Mouse (Mus musculus): ENCODE data around the gene Atp2c1. TPM values are rescaled to one million over a fixed set of nuclear protein-coding genes. Genes with fewer than 3 reads are reported as not detected.

Atp2c1 gene
- polyA plus RNA-seq, 1 experiment: 42.2 TPM

DNA sequence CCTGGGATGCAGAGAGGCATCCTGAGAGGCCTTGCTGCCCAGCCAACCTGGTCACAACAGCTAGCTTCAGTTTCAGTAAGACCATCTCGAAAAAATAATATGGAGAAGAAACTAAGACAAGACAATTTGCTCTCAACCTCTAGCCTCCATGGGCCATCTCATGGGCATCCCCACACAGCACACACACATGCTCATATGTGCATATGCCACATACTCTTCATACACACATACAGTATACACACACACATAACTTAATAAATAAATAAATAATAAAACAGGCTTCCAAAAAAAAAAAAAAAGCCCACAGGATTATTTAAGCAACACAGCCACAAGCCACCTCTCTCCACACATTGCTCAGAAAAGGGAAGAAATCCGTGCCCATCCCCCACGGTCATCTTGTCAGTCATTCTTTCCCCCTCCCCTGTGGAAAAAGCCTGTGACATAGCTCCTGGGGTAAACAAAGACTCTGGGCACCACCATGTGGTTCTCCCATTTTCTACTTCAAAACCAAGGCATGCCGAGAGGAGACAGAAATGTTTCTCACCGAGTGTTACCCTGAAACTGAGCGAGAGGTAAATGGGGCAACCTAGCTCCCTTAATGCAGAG lies 7.7 kb downstream of the Atp2c1 start:
- Histone ChIP-seq H3K4me1 (ENCODE audit: control insufficient read depth, insufficient read depth, low read length) (peaks cover 4% of the 10 kb centered on the region; the same call in 1 of the 2 replicates), H3K27me3 (ENCODE audit: control insufficient read depth, insufficient read depth, low read length) (no peaks in the 10 kb centered on the region), H3K4me3 (ENCODE audit: control insufficient read depth, low read depth, low read length) (no peak overlapping the region), H3K27ac (ENCODE audit: control insufficient read depth, insufficient read depth, low read depth, low read length) (no peak overlapping the region), H3K36me3 (ENCODE audit: control insufficient read depth, insufficient read depth, low read length) (no peaks in the 10 kb centered on the region)
- no peak for TF ChIP-seq CTCF (IDR thresholded peaks at IDR 0.05; ENCODE audit: control insufficient read depth, insufficient read depth, insufficient replicate concordance, low read depth, low read length)
- TF ChIP-seq POLR2A (IDR thresholded peaks at IDR 0.05; ENCODE audit: control insufficient read depth, low read depth, low read length): no peak

DNA sequence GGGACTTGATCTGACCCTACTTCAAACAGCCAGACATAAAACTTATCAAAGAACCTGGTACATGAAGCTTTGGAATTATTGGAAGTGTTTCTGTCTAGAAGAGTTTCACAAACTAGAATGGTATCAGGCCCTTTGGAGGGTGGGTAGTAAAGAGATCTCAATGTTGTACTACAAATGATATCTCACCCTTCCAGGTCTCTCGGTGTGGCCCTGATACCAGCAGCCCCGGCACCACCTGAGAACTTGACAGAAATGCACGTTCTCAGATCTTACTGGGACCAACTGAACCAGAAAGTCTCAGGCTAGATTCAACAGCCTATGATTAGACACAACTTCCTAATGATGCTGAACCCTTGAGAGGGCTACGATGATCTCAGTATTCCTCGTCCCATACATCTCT lies 23.4 kb downstream of the Atp2c1 start:
- TF ChIP-seq CTCF (IDR thresholded peaks at IDR 0.05; ENCODE audit: control insufficient read depth, insufficient read depth, insufficient replicate concordance, low read depth, low read length): no peak
- TF ChIP-seq POLR2A (IDR thresholded peaks at IDR 0.05; ENCODE audit: control insufficient read depth, low read depth, low read length): no peak
- Histone ChIP-seq H3K27ac (ENCODE audit: control insufficient read depth, insufficient read depth, low read depth, low read length) (no peak overlapping the region), H3K4me3 (ENCODE audit: control insufficient read depth, low read depth, low read length) (no peak overlapping the region), H3K4me1 (ENCODE audit: control insufficient read depth, insufficient read depth, low read length) (no peaks in the 10 kb centered on the region), H3K27me3 (ENCODE audit: control insufficient read depth, insufficient read depth, low read length) (no peaks in the 10 kb centered on the region), H3K36me3 (ENCODE audit: control insufficient read depth, insufficient read depth, low read length) (no peaks in the 10 kb centered on the region)

GRCm38 (mm10) chr9:105502389-105502788 lies 24.7 kb downstream of the Atp2c1 start:
- TF ChIP-seq POLR2A (IDR thresholded peaks at IDR 0.05; ENCODE audit: control insufficient read depth, low read depth, low read length) (no peak), CTCF (IDR thresholded peaks at IDR 0.05; ENCODE audit: control insufficient read depth, insufficient read depth, insufficient replicate concordance, low read depth, low read length) (no peak)
- H3K27ac ChIP-seq (ENCODE audit: control insufficient read depth, insufficient read depth, low read depth, low read length): no peak overlapping the region

DNA sequence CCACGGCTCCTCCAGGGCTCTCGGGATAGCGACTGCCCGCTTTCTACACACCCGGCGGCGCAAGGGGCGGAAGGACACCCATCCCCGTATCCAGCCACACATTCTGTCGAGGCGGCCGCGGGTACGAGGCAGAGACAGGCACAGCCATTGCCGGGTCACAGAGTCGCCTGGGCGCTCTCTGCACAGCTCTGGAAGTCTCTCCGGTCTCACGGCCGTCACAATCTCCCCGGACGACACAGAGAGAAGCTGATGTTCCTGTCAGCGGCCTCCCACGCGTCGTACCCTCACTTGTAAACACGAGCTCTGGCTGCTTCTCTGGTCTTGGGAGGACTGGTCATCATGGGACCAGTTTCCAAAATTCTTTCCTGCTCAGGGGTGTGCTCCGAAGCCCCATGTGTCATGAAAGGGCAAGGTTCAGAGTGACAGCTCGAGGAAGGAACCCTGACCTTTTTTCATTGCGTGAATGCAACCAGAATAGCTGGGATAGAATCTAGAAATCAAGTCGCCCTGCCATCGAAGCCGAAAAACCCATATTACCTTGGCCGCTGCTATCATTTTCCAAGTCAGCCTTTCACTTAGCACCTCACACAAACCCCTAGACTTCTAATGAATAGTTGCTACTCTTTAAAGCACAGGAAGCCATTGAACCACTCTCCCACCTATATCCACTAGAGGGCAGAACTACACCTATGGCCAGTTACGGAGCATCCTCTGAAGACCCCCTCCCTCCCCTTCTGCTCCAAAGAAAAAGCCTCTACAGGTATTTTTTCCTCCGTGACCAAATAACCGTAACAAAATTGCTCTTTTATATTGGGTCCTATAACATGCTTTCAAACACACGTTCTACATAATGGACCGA lies 31.6 kb downstream of the Atp2c1 start:
- no peaks in the 10 kb centered on the region; the same call in 1 of the 2 replicates for H3K4me1 ChIP-seq (ENCODE audit: control insufficient read depth, insufficient read depth, low read length)
- 0 out of 2 replicates have a peak, but pooled peaks have one; percentile 5 for TF ChIP-seq POLR2A (IDR thresholded peaks at IDR 0.05; ENCODE audit: control insufficient read depth, low read depth, low read length)
- no peak for TF ChIP-seq CTCF (IDR thresholded peaks at IDR 0.05; ENCODE audit: control insufficient read depth, insufficient read depth, insufficient replicate concordance, low read depth, low read length)
- H3K4me3 ChIP-seq (ENCODE audit: control insufficient read depth, low read depth, low read length): peak overlapping the region; percentile 92

More at GRCm38 (mm10) chr9:105502389-105502788, 24.7 kb downstream of the Atp2c1 start:
- no peak overlapping the region for H3K4me3 ChIP-seq (ENCODE audit: control insufficient read depth, low read depth, low read length)
- H3K4me1 ChIP-seq (ENCODE audit: control insufficient read depth, insufficient read depth, low read length): no peaks in the 10 kb centered on the region
- H3K27me3 ChIP-seq (ENCODE audit: control insufficient read depth, insufficient read depth, low read length): no peaks in the 10 kb centered on the region
- no peaks in the 10 kb centered on the region for H3K36me3 ChIP-seq (ENCODE audit: control insufficient read depth, insufficient read depth, low read length)

DNA sequence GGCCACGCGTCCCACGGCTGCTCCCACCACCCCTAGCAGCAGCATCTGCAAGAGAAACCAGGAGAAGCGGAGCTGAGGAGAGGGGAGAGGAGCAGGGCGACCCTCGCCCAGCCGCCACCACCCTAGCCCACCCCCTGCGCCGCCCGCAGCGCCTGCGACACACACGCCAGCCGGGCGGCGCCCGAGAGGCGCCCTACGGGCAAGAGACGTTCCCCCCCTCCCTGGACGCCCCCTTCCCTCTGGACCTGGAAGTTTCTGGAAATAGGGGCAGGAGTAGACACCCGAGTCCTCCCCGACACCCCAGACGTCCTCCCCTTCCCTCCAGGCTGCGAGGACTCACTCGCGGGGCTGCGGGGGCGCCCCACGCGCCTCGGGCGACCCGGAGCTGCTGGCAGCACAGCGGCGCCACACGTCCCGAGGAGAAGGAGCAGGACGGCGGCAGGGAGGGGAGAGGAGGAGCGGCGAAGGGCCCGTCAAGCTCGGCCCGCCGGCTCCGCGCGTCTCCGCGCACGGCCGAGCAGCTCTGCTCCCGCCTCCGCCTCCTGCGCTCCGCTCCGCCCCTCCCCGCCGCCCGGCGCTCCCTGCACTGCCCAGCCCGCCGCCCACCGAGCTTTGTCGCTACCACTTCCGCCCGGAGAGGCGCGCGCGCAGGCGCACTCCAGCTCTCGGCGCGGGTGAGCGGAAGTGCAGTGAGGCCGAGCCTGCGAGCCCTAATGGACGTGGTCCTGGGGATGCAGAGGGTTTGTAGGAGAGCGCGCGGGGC lies 32.4 kb downstream of the Atp2c1 start:
- peak overlapping the region; percentile 92 for H3K4me3 ChIP-seq (ENCODE audit: control insufficient read depth, low read depth, low read length)
- H3K27ac ChIP-seq (ENCODE audit: control insufficient read depth, insufficient read depth, low read depth, low read length): peak overlapping the region; percentile 87
- no peaks in the 10 kb centered on the region for H3K36me3 ChIP-seq (ENCODE audit: control insufficient read depth, insufficient read depth, low read length)
- H3K4me1 ChIP-seq (ENCODE audit: control insufficient read depth, insufficient read depth, low read length): no peaks in the 10 kb centered on the region; the same call in 1 of the 2 replicates
- no peaks in the 10 kb centered on the region for H3K27me3 ChIP-seq (ENCODE audit: control insufficient read depth, insufficient read depth, low read length)
- TF ChIP-seq CTCF (IDR thresholded peaks at IDR 0.05; ENCODE audit: control insufficient read depth, insufficient read depth, insufficient replicate concordance, low read depth, low read length): 0 out of 2 replicates have a peak, but pooled peaks have one; percentile 5
- peak; percentile 65 for TF ChIP-seq POLR2A (IDR thresholded peaks at IDR 0.05; ENCODE audit: control insufficient read depth, low read depth, low read length)

More for the DNA sequence above, 31.6 kb downstream of the Atp2c1 start:
- Histone ChIP-seq H3K27me3 (ENCODE audit: control insufficient read depth, insufficient read depth, low read length) (no peaks in the 10 kb centered on the region), H3K27ac (ENCODE audit: control insufficient read depth, insufficient read depth, low read depth, low read length) (peak overlapping the region; percentile 87), H3K36me3 (ENCODE audit: control insufficient read depth, insufficient read depth, low read length) (no peaks in the 10 kb centered on the region)

GRCm38 (mm10) chr9:105492744-105493143 lies 34.4 kb downstream of the Atp2c1 start:
- no peaks in the 10 kb centered on the region; the same call in 1 of the 2 replicates for H3K4me1 ChIP-seq (ENCODE audit: control insufficient read depth, insufficient read depth, low read length)
- no peak overlapping the region for H3K4me3 ChIP-seq (ENCODE audit: control insufficient read depth, low read depth, low read length)
- no peaks in the 10 kb centered on the region for H3K27me3 ChIP-seq (ENCODE audit: control insufficient read depth, insufficient read depth, low read length)
- no peaks in the 10 kb centered on the region for H3K36me3 ChIP-seq (ENCODE audit: control insufficient read depth, insufficient read depth, low read length)
- TF ChIP-seq POLR2A (IDR thresholded peaks at IDR 0.05; ENCODE audit: control insufficient read depth, low read depth, low read length): no peak
- TF ChIP-seq CTCF (IDR thresholded peaks at IDR 0.05; ENCODE audit: control insufficient read depth, insufficient read depth, insufficient replicate concordance, low read depth, low read length): no peak
- H3K27ac ChIP-seq (ENCODE audit: control insufficient read depth, insufficient read depth, low read depth, low read length): no peak overlapping the region
